Mouse (Mus musculus): ENCODE results near the gene Crtap.

DNA sequence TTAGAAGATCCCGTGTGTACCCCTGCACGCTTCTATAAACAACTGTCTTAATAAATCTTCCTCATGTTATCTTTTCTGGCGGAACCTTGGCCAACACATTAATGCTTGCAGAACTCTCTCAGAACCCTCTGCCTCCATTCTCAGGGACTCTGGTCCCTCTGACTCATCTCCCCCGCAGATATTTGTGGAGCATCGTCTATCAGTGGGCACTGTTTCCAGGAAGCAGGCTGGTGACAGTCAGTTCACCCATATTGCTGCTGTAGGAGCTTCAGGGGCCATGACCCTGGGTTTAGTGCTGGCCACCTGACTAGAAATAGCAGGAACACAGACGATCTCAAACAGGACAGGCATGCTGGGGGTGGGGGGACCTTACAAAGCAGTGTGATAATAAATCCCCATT lies 3.4 kb downstream of the Crtap start:
- TF ChIP-seq CTCF (IDR thresholded peaks at IDR 0.05; ENCODE audit: low read depth, low read length), result no peak
- TF ChIP-seq POLR2A (IDR thresholded peaks at IDR 0.05; ENCODE audit: extremely low read depth, insufficient read depth, low read length), result no peak
